Mouse (Mus musculus): ENCODE results near the gene Ddit4. TPM values are rescaled to one million over a fixed set of nuclear protein-coding genes. Genes with fewer than 3 reads are reported as not detected.
A peak's percentile ranks its signal among the peaks of the same experiment; 100 is the strongest.

Gene Ddit4
- polyA plus RNA-seq, 1 experiment from 2014 or later, result 77.1 TPM

GRCm38 (mm10) chr10:59945416-59945815, 6.2 kb downstream of the Ddit4 start:
- H3K9me3 ChIP-seq, result no peaks in the 10 kb centered on the region
- no peak overlapping the region for H3K4me2 ChIP-seq
- H3K4me1 ChIP-seq, result peaks cover 44% of the 10 kb centered on the region
- no peak for ATAC-seq (ENCODE audit: insufficient number of reproducible peaks, low FRiP score, low TSS enrichment, low read depth)
- H3K4me3 ChIP-seq, result no peak overlapping the region
- H3K27me3 ChIP-seq, result no peaks in the 10 kb centered on the region
- H3K9ac ChIP-seq, result no peak overlapping the region
- no peaks in the 10 kb centered on the region for H3K36me3 ChIP-seq
- no peak overlapping the region for H3K27ac ChIP-seq
- 89% methylated on average over 3 of the region's 3 CpGs for WGBS

DNA sequence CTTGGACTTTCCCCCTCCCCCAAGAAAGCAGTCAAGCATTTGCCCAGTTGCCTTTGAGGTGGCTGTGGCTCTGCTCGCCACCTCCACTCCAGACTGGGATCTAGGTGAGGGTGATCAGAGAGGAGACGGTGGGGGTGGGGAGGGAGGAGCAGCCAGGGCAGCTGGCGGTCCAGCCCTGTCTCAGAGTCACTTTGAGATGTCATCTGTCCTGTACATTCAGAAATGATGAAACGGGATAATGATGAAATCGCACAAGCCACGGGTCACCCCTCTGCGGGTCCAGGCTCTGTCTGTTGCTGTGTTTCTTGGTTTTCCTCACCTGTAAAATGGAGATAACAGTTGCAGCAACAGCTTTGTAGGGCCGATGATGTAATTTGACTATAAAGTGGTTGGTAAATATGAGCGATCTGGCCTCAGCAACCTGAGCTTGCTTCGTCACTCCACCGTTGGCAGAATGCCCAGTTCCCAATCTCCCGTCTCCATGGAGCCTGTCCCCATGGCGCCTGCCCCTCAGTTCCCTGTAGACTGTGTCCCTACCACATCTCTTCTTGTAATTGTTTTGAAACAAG, 8.1 kb downstream of the Ddit4 start:
- no peak overlapping the region for H3K9ac ChIP-seq
- H3K4me2 ChIP-seq, result peak overlapping the region; percentile 47
- H3K36me3 ChIP-seq, result no peaks in the 10 kb centered on the region
- H3K9me3 ChIP-seq, result no peaks in the 10 kb centered on the region
- 27% methylated on average over 13 of the region's 13 CpGs for WGBS
- no peaks in the 10 kb centered on the region for H3K27me3 ChIP-seq
- peak overlapping the region; percentile 27 for H3K4me3 ChIP-seq
- H3K4me1 ChIP-seq, result peaks cover 25% of the 10 kb centered on the region
- H3K27ac ChIP-seq, result peak overlapping the region; percentile 71
- no peak for ATAC-seq (ENCODE audit: insufficient number of reproducible peaks, low FRiP score, low TSS enrichment, low read depth)

DNA sequence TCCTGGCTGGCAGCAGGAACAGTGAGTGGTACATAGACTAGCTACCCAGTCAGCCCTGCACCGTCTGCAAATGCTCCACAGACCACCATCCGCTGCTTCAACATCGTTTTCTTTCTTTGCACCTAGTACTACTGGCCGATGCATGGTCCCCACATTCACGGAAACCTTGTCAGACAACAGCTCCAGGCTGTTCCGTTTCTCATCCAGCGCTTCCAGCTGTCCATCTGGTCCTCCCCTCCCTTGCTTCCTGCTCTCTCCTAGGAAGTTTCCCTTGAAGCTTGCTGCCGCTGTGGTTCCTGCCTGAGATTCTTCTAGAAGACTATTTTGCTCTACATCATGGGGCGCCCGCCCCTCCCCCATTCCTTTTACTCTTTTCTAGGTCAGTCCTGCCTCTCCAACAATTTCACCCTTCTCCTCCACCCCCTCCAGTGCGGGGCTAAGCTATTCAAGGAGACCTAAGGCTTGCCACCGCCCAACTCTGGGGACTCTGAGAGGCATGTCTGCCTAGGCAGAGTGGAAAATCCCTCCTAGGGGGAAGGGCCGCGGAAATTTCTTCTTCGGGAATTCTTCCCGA, 8.7 kb downstream of the Ddit4 start:
- Histone ChIP-seq H3K9me3 (no peaks in the 10 kb centered on the region), H3K4me3 (peak overlapping the region; percentile 27), H3K4me2 (peak overlapping the region; percentile 47), H3K4me1 (peaks cover 20% of the 10 kb centered on the region), H3K27me3 (no peaks in the 10 kb centered on the region), H3K27ac (peak overlapping the region; percentile 71), H3K36me3 (no peaks in the 10 kb centered on the region), H3K9ac (0 out of 2 replicates have a peak overlapping the region, but pooled peaks have one; percentile 2)
- no peak for ATAC-seq (ENCODE audit: insufficient number of reproducible peaks, low FRiP score, low TSS enrichment, low read depth)
- under 1% methylated on average over 16 of the region's 16 CpGs for WGBS

DNA sequence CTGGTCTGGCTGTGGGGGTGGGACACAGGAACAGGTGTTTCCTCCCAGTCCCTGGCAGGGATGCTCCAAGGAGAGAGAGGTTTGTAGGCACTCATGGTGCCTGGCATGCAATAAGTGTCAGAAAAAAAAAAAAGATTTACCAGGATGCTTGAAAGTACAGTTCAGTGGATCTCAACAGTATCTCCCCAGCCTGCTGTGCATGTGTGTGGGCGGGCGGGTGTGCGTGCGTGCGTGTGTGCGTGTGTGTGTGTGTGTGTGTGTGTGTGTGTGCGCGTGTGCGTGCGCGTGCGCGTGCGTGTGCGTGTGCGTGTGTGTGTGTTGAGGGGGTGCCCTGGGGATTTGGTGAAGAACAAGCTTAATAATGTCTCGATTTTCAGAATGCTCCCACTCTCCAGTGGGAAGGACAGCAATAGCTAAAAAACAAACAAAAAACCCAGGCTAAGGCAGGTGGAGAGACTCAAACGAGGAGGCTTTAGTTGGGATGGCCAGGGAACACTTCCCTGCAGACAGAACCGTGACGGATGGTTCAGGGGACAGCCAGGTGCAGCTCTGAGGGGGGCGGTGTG, 9.3 kb downstream of the Ddit4 start:
- ATAC-seq (ENCODE audit: insufficient number of reproducible peaks, low FRiP score, low TSS enrichment, low read depth), result peak; percentile 38; the same call in 1 of the 2 replicates
- Histone ChIP-seq H3K4me1 (peaks cover 18% of the 10 kb centered on the region), H3K4me2 (peak overlapping the region; percentile 47), H3K9ac (0 out of 2 replicates have a peak overlapping the region, but pooled peaks have one; percentile 2), H3K36me3 (no peaks in the 10 kb centered on the region), H3K27me3 (no peaks in the 10 kb centered on the region), H3K27ac (peak overlapping the region; percentile 71), H3K9me3 (no peaks in the 10 kb centered on the region), H3K4me3 (peak overlapping the region; percentile 27)
- 40% methylated on average over 21 of the region's 21 CpGs for WGBS

DNA sequence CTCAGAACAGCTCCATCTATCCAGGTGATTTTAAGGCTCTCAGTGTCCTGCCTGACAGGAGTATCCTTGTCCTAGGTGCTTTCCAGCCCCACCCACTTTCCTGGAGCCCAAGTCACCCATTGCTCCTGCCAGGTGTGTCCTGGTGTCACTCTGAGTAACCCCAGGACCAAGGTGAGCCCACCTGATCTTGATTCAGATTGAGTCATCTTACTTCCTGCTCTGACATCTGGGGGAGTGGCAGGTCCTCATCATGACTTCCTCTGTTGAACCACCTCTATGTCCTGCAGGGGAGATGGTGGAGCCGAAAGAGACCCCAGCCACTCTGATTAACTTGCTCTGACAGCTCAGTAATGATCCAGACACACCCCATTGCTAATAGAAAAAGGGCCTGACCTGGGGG, 12.6 kb downstream of the Ddit4 start:
- H3K36me3 ChIP-seq, result no peaks in the 10 kb centered on the region
- ATAC-seq (ENCODE audit: insufficient number of reproducible peaks, low FRiP score, low TSS enrichment, low read depth), result no peak
- H3K9ac ChIP-seq, result no peak overlapping the region
- no peaks in the 10 kb centered on the region for H3K9me3 ChIP-seq
- WGBS, result 64% methylated on average over 1 of the region's 1 CpGs
- no peak overlapping the region for H3K27ac ChIP-seq
- H3K27me3 ChIP-seq, result no peaks in the 10 kb centered on the region
- no peak overlapping the region for H3K4me2 ChIP-seq
- H3K4me3 ChIP-seq, result no peak overlapping the region
- peaks cover 18% of the 10 kb centered on the region for H3K4me1 ChIP-seq

GRCm38 (mm10) chr10:59938662-59939061, 13.0 kb downstream of the Ddit4 start:
- Histone ChIP-seq H3K4me2 (no peak overlapping the region), H3K36me3 (no peaks in the 10 kb centered on the region), H3K4me3 (no peak overlapping the region), H3K27me3 (no peaks in the 10 kb centered on the region), H3K27ac (no peak overlapping the region), H3K9me3 (no peaks in the 10 kb centered on the region), H3K9ac (no peak overlapping the region), H3K4me1 (peaks cover 16% of the 10 kb centered on the region)
- ATAC-seq (ENCODE audit: insufficient number of reproducible peaks, low FRiP score, low TSS enrichment, low read depth), result no peak
- WGBS, result 79% methylated on average over 5 of the region's 5 CpGs

DNA sequence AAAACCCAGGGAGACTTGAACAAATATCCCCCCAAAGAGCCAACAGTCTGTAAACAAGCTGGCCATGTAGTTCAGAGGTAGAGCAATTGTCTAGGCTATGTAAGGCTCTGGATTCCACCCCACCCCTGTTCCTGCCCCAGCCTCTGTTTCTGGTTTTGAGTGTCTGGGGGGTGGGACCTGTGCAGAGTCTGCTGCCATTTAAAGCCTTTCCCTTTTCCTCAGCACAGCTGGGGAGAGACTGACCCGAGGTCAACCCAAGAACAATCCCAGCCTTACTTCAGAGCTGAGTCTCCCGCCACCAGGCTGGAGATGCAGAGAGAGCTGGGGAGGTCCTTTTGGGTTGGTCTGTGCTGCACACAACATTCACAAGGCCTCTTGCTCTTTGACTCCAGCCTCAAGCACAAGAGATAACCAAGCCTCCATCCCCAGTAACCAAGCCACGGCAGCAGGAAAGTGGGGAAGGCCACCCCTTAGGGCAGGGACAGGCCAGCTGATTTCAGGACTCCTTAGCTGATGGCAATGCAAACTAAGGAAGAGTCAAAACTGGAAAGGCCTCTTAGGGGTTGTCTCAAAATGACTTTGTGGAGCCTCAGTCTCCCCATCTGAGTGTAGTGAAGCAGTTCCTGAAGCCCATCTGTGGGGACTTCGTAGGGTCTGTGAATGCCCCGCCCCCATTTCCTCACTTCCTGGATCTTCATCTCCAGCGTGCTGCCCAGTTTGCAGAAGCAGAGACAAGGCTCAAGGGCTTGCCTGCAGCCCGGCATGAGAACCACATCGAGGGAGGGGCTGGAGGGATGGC, 15.4 kb downstream of the Ddit4 start:
- H3K9me3 ChIP-seq, result no peaks in the 10 kb centered on the region

DNA sequence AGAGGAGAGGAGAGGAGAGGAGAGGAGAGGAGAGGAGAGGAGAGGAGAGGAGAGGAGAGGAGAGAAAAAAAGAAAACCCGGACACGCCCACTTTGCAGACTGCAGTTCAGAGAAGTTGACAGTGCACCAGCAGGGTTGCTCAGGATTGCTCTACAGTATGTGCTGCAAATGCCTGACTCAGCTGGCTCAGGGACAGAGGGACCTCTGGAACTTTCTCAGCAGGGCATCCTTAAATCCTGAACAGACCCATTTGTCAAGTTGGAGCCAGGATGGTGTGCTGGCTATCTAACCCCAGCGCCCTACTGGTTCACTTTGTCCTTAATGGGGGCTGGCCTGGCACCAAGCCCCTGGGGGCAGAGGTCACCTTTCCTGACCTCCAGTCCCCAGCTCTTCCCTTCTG, 17.6 kb downstream of the Ddit4 start:
- Histone ChIP-seq H3K9me3 (no peaks in the 10 kb centered on the region), H3K4me1 (peaks cover 7% of the 10 kb centered on the region; the same call in 1 of the 2 replicates), H3K9ac (no peak overlapping the region), H3K27me3 (no peaks in the 10 kb centered on the region), H3K4me2 (no peak overlapping the region), H3K36me3 (no peaks in the 10 kb centered on the region), H3K27ac (no peak overlapping the region), H3K4me3 (no peak overlapping the region)
- WGBS, result 46% methylated on average over 3 of the region's 3 CpGs
- ATAC-seq (ENCODE audit: insufficient number of reproducible peaks, low FRiP score, low TSS enrichment, low read depth), result no peak

More for the DNA sequence above, 15.4 kb downstream of the Ddit4 start:
- Histone ChIP-seq H3K27me3 (no peaks in the 10 kb centered on the region), H3K27ac (peak overlapping the region; percentile 33; the same call in 1 of the 2 replicates), H3K36me3 (no peaks in the 10 kb centered on the region), H3K9ac (no peak overlapping the region), H3K4me3 (no peak overlapping the region), H3K4me2 (no peak overlapping the region), H3K4me1 (no peaks in the 10 kb centered on the region)
- 36% methylated on average over 8 of the region's 8 CpGs for WGBS
- ATAC-seq (ENCODE audit: insufficient number of reproducible peaks, low FRiP score, low TSS enrichment, low read depth), result no peak

DNA sequence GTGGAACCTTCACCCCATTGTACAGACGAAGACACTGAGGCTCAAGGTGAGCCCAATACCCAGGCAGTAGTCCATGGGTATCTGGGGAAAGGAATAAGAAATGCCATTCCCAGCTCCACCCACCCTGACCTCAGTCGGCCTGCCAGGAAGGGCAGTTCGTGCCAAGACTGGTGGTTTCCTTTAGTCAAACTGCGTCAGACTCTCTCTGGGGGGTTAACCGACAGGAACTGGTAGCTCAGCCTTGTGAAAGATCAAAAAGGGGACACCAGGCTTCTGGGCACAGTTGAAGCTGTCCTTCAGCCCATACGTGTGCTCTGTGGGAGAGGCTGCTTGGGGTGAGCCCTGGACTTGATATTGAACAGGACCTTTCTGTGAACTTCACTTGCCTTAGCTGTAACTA, 19.1 kb downstream of the Ddit4 start:
- Histone ChIP-seq H3K4me2 (no peak overlapping the region), H3K4me3 (no peak overlapping the region), H3K27ac (no peak overlapping the region), H3K36me3 (no peaks in the 10 kb centered on the region), H3K27me3 (no peaks in the 10 kb centered on the region), H3K4me1 (peaks cover 7% of the 10 kb centered on the region; the same call in 1 of the 2 replicates), H3K9me3 (no peaks in the 10 kb centered on the region), H3K9ac (no peak overlapping the region)
- 63% methylated on average over 6 of the region's 6 CpGs for WGBS
- ATAC-seq (ENCODE audit: insufficient number of reproducible peaks, low FRiP score, low TSS enrichment, low read depth), result no peak

DNA sequence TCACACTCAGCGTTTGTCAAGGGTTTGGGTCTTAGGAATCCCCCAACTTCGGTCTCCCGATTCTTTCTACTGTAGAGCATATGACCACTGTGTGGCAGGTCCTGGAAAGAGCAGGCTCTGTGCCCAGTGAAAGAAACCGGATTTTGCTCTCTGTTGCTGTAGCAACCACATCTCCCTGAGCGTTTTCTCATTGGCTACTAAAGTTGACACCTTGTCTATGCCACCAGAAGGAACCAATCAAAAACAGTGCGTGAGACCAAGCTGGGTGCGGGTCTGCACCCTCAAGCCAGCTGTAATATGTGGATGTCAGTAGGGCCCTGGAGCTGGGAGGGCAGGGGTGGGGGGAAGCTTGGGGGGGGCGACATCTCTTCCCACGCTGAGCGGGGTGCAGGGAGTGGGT, 20.6 kb downstream of the Ddit4 start:
- H3K27ac ChIP-seq, result peak overlapping the region; percentile 50; the same call in 1 of the 2 replicates
- no peaks in the 10 kb centered on the region for H3K9me3 ChIP-seq
- no peaks in the 10 kb centered on the region for H3K36me3 ChIP-seq
- H3K9ac ChIP-seq, result no peak overlapping the region
- H3K4me3 ChIP-seq, result no peak overlapping the region
- ATAC-seq (ENCODE audit: insufficient number of reproducible peaks, low FRiP score, low TSS enrichment, low read depth), result peak; percentile 72
- H3K27me3 ChIP-seq, result no peaks in the 10 kb centered on the region
- 0 out of 2 replicates have a peak overlapping the region, but pooled peaks have one; percentile 19 for H3K4me2 ChIP-seq
- WGBS, result 25% methylated on average over 10 of the region's 10 CpGs
- peaks cover 7% of the 10 kb centered on the region; the same call in 1 of the 2 replicates for H3K4me1 ChIP-seq

GRCm38 (mm10) chr10:59929205-59929604, 22.4 kb downstream of the Ddit4 start:
- no peak overlapping the region for H3K4me3 ChIP-seq
- H3K36me3 ChIP-seq, result no peaks in the 10 kb centered on the region
- peaks cover 10% of the 10 kb centered on the region for H3K4me1 ChIP-seq
- H3K9ac ChIP-seq, result no peak overlapping the region
- WGBS, result 84% methylated on average over 7 of the region's 7 CpGs
- no peaks in the 10 kb centered on the region for H3K27me3 ChIP-seq
- no peaks in the 10 kb centered on the region for H3K9me3 ChIP-seq
- no peak overlapping the region for H3K4me2 ChIP-seq
- ATAC-seq (ENCODE audit: insufficient number of reproducible peaks, low FRiP score, low TSS enrichment, low read depth), result no peak
- H3K27ac ChIP-seq, result no peak overlapping the region

DNA sequence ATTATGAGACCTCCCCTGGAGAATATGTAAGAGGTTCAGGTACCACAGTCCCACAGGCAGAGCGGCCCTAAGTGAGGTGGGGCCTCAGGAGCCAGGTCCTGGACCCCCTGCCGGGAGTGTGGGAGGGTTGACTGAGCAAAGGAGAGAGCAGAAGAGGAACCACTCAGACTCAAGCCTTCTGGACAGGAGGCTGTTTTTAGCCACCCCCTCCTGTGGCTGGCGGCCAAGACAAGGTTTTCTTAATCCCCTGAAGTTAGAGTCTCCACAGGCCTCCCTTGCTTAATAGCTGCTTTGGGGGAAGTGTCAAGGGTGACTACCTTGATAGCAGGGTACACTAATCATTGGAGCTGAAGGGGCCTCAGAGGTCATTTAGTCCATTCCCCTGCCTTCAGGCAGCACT, 27.3 kb downstream of the Ddit4 start:
- H3K36me3 ChIP-seq, result no peaks in the 10 kb centered on the region
- no peak for ATAC-seq (ENCODE audit: insufficient number of reproducible peaks, low FRiP score, low TSS enrichment, low read depth)
- 22% methylated on average over 3 of the region's 3 CpGs for WGBS
- H3K4me1 ChIP-seq, result peaks cover 32% of the 10 kb centered on the region
- no peaks in the 10 kb centered on the region for H3K27me3 ChIP-seq
- no peak overlapping the region for H3K4me2 ChIP-seq
- no peak overlapping the region for H3K27ac ChIP-seq
- H3K9ac ChIP-seq, result no peak overlapping the region
- H3K9me3 ChIP-seq, result no peaks in the 10 kb centered on the region
- no peak overlapping the region for H3K4me3 ChIP-seq
